Mouse (Mus musculus) G1E-ER4 (cell line): ENCODE data around the gene Cldn19. TPM values are rescaled to one million over a fixed set of nuclear protein-coding genes. Genes with fewer than 3 reads are reported as not detected.

Source experiments
- GATA1 ChIP-seq: IDR thresholded peaks from one replicate; pipeline ENCODE4 v1.8.0; 2012; ENCODE audit warnings: low read length, inconsistent platforms
- polyA plus RNA-seq: library from polyadenylated mRNA; stranded (reverse); fragments of >175 nt; gene quantifications from 2 replicates; pipeline ENCODE4 v1.2.3, GENCODE M21; 2012

The Cldn19 gene
- polyA plus RNA-seq, 1 experiment, result not detected

DNA sequence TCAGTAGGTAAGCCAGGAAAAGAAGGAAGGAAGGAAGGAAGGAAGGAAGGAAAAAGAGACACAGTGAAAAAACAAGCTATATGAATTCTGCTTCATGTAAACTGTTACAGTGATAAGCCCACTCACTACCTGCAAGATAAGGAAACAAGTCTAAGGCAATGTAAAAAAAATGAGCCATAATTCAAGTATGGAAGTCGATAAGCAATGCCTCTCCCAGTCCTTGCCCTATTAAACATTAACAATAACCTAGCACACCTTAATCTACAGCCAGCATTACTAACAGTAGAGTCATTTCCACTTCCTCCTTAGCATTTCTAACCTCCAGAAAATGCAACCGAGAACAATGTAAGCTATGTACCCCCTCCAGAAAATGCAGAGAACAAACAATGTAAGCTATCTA is 30.1 kb downstream of the Cldn19 start:
- peak; percentile 57 for TF ChIP-seq GATA1

DNA sequence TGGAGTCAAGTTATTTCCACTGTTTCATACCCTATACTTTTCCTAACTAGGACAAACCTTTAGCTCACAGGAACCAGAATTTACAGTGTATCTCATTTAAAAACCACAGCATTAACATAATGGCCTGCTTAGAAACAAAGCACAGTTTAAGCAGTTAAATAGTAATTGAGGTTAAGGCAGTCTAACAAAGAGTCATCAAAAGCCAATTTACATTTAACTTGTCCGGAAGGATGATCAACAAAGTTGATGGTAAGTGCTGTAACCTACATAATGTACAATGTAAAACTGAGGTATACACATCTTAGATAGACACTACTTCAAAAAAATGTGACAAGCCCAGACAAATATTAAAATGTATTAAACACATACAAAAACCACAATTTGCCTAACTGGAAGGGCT is 36.7 kb downstream of the Cldn19 start:
- TF ChIP-seq GATA1, result no peak

DNA sequence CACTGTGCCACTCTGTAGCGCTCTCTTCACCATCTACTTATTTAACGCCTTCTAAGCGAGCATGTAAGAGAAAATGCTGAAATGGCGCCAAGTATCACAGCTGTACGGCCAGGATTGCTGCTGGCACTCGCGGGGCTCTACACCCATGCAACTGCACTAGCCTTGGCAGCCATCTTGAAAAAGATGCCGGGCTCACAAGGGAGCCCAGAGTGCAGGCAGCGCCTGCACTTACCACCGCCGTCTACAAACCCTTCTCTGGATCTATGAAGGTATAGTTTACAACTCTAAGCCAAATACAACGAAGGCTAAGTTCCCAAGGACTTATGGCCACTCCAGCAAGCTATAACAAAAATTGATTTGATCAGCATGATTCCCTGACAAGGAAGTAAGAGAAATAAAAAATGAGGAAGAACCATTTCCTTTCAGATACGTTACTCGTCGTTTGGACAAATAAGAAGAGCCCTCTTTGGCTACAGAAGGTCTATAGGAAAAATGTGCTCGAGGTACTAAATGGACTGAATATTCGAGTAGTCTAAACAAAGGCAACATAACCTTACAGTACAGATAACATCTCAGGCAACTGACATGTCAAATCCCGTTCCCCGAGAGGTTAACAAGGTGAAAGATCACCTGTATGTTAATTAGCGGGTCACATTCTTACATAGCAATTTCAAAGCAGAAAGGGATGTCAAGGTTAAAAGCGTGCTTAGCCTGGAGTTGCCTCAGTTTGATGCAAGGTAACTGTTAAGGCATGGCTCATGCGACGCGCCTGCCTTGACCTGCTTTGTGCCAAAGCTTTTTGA is 37.8 kb downstream of the Cldn19 start:
- TF ChIP-seq GATA1, result no peak

DNA sequence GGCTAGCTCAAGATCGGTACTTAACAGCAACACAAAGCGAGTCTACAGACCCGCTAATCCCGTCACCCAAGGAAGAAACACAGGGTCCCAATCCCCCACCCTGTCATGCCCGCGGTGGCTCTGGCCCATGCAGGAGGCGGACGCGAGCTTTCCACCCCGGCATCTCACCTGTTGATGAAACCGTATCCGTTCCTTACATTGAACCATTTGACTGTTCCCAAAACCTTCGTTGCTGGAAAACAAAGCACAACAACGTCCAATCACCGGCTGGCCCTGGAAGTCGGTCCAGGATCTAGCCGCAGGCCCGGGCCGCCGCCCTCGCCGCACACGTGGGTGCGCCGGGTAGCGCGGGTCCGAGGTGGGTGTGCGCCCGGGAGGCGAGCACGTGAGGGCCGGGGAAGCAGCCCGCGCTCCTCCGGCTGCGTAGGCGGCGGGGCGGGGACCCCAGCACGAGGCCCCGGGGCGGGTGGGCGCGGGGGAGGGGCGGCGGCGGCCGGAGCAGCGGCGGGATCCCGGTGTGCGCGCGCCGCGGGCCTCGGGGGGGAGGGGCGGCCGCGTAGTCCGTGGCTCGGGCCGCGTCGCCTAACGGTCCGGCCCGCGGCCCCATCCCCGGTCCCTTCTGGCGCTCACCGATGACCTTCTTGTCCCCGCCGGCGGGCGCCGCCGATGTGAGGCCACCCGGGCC is 38.5 kb downstream of the Cldn19 start:
- no peak for TF ChIP-seq GATA1

DNA sequence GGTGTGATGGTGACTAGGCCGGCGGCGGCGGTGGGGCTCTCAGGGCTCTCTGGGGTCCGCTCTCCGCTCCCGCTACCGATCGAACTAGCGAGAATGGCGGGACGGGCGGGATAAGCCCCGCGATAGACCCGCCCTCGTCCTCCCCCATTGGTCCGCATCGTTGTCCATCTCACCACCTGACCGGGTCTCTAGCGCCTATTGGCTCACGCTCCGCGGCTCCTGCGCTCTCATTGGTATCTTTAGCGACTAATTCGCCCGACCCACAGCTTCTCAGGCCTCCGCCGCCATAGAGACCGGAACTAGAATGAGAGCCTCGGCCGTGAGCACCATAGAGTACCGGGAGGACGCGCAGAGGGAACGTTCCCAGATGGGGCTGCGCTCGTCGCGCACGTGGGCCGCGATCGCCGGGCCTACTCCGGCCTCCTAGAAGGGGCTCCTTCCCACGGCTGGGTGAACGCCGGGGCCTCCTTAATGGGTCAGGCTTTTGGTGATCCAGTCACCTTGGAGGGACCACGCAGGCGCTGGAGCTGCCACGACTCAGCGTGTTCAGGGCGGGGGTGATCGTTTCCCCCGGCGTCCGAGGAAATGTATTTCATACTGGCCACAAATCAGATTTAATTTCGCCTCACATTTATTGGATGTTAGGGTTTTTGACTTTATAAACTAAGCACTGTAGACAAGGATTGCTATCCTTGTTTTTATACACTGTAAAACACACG is 39.4 kb downstream of the Cldn19 start, which contains the start of gene Ybx1:
TSS of gene Ybx1 (minus strand) at position 190 of the 719 bp plus-strand sequence.
- no peak for TF ChIP-seq GATA1

DNA sequence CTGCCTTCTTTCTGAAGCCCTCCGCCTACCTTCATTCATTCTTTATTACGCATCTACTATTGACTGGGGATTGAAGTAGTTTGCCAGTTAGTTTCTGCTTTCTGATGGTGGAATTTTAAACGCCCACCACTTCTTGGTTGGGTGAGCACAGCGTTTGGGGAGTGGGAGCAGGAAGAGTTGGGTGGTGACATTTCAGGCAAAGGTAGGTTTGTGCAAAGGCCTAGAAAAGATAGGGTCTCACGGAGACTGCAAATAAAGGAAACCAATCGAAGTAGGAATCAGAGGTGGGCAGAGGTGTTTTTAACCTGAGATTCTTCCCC is 39.9 kb downstream of the Cldn19 start:
- TF ChIP-seq GATA1, result no peak

DNA sequence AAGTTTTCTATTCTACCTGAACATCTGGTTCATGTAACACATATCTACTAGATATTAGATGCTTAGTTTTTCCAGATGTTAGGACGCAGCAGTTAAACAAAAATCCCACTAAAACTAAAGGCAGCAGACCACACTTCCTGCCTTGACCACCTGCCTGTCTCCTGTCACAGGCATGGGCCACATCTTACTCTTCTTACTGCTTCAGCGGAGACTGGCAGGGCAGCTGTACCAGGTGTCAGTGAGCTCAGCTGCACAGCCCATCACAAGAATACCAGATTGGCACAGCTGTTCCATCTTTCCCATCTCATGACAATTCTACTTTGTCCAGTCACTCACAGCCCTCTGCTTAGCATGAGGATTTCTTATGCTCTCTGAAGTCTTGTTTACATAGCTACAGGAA is 42.1 kb downstream of the Cldn19 start:
- no peak for TF ChIP-seq GATA1

DNA sequence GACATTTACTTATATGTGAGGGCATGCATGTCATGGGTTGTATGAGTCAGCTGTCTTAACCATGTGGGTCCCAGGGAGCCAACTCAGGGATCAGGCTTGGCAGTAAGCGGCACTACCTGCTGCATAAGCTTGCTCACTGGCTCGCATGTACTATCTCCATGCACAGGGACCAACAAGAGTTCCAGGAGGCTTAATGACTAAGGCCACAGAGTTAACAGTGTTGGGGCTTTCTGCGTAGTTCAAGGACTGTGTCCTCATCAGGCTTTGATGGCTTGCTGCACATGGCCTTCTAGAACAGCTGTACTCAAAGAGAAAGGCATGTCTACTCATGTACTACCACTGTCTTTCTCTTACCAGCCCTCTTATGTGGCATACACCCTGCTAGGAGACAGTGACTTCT is 45.5 kb downstream of the Cldn19 start:
- TF ChIP-seq GATA1, result no peak

DNA sequence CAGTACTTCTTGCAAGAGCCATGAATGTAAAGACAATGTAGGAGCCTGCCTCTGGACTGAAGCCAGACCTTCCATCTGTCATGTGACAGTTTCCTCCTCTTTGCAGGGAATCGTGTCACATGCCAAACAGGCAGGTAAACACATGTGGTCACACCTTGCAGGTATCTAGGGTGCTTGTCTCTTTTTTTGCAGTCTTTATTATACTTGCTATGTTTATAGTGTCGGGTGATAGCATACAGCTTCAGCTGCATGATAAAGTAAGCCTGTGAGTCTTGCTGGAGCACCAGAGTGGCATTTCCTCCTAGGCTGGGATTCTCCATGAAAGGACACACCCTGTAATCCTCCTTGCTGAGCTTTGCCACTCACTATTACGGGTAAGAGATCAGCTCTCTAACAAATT is 46.6 kb downstream of the Cldn19 start:
- TF ChIP-seq GATA1, result no peak

DNA sequence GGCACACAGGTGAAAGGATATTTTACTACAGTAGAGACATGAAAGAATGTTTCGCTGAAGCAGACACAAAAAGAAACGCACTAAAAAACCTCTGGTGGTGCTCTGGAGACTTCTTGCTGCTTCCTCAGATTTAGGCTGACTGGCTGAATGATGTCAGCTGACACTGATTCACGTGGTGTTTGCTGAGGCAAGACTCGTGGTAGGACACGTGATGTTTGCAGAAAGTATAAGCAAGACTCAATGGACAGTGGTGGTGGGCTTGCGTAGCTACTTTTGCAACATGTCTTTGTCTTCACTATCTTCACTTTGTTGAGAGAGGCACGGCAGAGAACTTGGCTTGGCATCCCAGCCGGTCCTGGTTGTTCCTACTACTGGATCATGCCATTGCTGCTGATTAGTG is 48.1 kb downstream of the Cldn19 start:
- TF ChIP-seq GATA1, result no peak

DNA sequence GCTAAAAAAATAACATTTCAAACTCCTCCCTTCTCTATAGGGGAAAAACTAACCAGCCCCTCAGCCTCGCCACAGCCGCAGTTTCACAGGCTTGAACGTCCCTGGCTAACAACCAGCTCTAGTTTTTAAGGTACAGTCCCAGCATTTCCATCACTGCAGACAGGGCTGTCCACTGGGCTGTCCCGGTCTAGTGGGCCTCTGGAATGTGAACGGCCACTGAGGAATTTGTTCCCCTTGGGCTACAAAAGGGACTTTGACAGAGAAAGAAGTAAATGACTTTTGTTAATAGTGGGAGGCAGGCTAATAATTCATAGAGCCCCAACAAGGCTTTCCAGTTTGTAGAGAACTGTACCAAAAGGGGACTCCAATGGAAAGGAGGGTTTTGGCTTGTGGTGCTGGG is 50.2 kb downstream of the Cldn19 start:
- no peak for TF ChIP-seq GATA1

Other genes starting within 250 kb of the Cldn19 start
- gene Slc2a1, start 146.7 kb upstream of the Cldn19 start, polyA plus RNA-seq, result 62.4 and 63.7 TPM in 2 replicates
- 10.8 and 14.3 TPM in 2 replicates for gene Zfp691, start 81.2 kb upstream of the Cldn19 start, polyA plus RNA-seq
- gene Ermap, start 65.4 kb upstream of the Cldn19 start, polyA plus RNA-seq, result 88.5 and 109 TPM in 2 replicates
- 446 and 491 TPM in 2 replicates for gene Svbp, start 60.1 kb upstream of the Cldn19 start, polyA plus RNA-seq
- gene Tmem269, start 37.2 kb upstream of the Cldn19 start, polyA plus RNA-seq, result not detected in 2 replicates
- gene AU022252, start 22.7 kb upstream of the Cldn19 start, polyA plus RNA-seq, result 11.9 and 15.2 TPM in 2 replicates
- gene P3h1, start 22.5 kb upstream of the Cldn19 start, polyA plus RNA-seq, result 7.2 and 8.1 TPM in 2 replicates
- 2,530 and 2,672 TPM in 2 replicates for gene Ybx1, start 39.2 kb downstream of the Cldn19 start, polyA plus RNA-seq
- 2.6 and 4.2 TPM in 2 replicates for gene Ppih, start 65.1 kb downstream of the Cldn19 start, polyA plus RNA-seq
- not detected in 2 replicates for gene Ccdc30, start 160.1 kb downstream of the Cldn19 start, polyA plus RNA-seq
- gene Ppcs, start 167.0 kb downstream of the Cldn19 start, polyA plus RNA-seq, result 15.0 and 15.6 TPM in 2 replicates
- gene Zmynd12, start 167.4 kb downstream of the Cldn19 start, polyA plus RNA-seq, result 0.09 and 0.14 TPM in 2 replicates
- not detected in 2 replicates for gene Rimkla, start 237.2 kb downstream of the Cldn19 start, polyA plus RNA-seq